18 mouse cellular contexts compared by ENCODE assay signal in genomic region chr17:73275066-73275465, GRCm38 (mm10).
"Had no signal": no experiment of that assay in that cellular context is flagged by ENCODE, and none has a peak within 500 bp of the region (broad histone marks: within the 10 kb centered on the region; RNA-seq: fewer than 3 reads in every experiment).

No protein-coding gene starts in this region.

- H3K4me1 ChIP-seq: midbrain, embryonic 12.5 days had no signal

- H3K9me3 ChIP-seq: midbrain, embryonic 10.5 days; midbrain, embryonic 12.5 days; neural tube, embryonic 13.5 days; neural tube, embryonic 15.5 days had no signal

- H3K9ac ChIP-seq: lung, embryonic 14.5 days; midbrain, embryonic 12.5 days; neural tube, embryonic 13.5 days; neural tube, embryonic 15.5 days had no signal

- H3K4me3 ChIP-seq: midbrain, embryonic 10.5 days; midbrain, embryonic 12.5 days; myocyte; neural tube, embryonic 13.5 days; neural tube, embryonic 15.5 days had no signal

- H3K27me3 ChIP-seq: midbrain, embryonic 12.5 days; neural tube, embryonic 13.5 days; neural tube, embryonic 15.5 days had no signal

- DNase-seq: lung, embryonic 14.5 days; lung, postnatal 10 days; lung, postnatal 4 days; midbrain, embryonic 14.5 days; retina, postnatal 1 day; right cerebral cortex, adult 18-20 months; right cerebral cortex, postnatal 25 days; right cerebral cortex, postnatal 4 days; spleen, adult 18-20 months; thymus, adult 18-20 months; thymus, postnatal 14 days; thymus, postnatal 36 days had no signal

- ATAC-seq: midbrain, embryonic 16.5 days had no signal

- H3K36me3 ChIP-seq: midbrain, embryonic 10.5 days; midbrain, embryonic 12.5 days; neural tube, embryonic 13.5 days; neural tube, embryonic 15.5 days had no signal

- H3K4me2 ChIP-seq: lung, embryonic 14.5 days; midbrain, embryonic 12.5 days; neural tube, embryonic 13.5 days; neural tube, embryonic 15.5 days had no signal

- H3K27ac ChIP-seq: midbrain, embryonic 10.5 days; midbrain, embryonic 12.5 days; neural tube, embryonic 13.5 days; neural tube, embryonic 15.5 days had no signal
